Mouse (Mus musculus) CH12.LX (cell line): ENCODE measurements around the gene Tceal8. TPM values are rescaled to one million over a fixed set of nuclear protein-coding genes. Genes with fewer than 3 reads are reported as not detected.

Source experiments
- DNase-seq: peaks from one replicate; pipeline ENCODE4 v3.0.0-alpha.2; 2013; ENCODE audit errors: extremely low read depth
- H3K27ac ChIP-seq: 2 replicates; pipeline ENCODE4 v1.5.1; 2012; ENCODE audit warnings: low read depth, mild to moderate bottlenecking, control low read depth, moderate library complexity; ENCODE audit not compliant: insufficient read depth
- H3K27me3 ChIP-seq: replicated peaks from 2 replicates; pipeline ENCODE3; 2012; ENCODE audit warnings: inconsistent platforms
- H3K36me3 ChIP-seq, 2 experiments: replicated peaks in 1 of 2; 2 replicates each; pipeline versions ENCODE3 to v1.6.1; 2012; ENCODE audit warnings: inconsistent platforms in 1 of 2, low read length in 1 of 2, mild to moderate bottlenecking in 1 of 2, mixed read lengths in 1 of 2, moderate library complexity in 1 of 2; ENCODE audit not compliant: control insufficient read depth in 1 of 2, insufficient read depth in 1 of 2
- H3K4me1 ChIP-seq, 2 experiments: 2 replicates each; pipeline ENCODE4 v1.6.1; 2012; ENCODE audit warnings: inconsistent platforms in 1 of 2, moderate library complexity in 1 of 2; ENCODE audit not compliant: insufficient read depth in 2 of 2, control insufficient read depth in 1 of 2
- H3K4me2 ChIP-seq: 2 replicates; pipeline ENCODE4 v1.6.1; 2012; ENCODE audit warnings: low read depth, mild to moderate bottlenecking, control low read depth; ENCODE audit not compliant: poor library complexity, insufficient read depth, severe bottlenecking
- H3K4me3 ChIP-seq, 3 experiments: fragments of 150-350 bp in 1 of 3; sonication (generic) in 1 of 3; replicated peaks in 1 of 3; 2 replicates each; pipeline versions ENCODE3 to v1.5.1; 2011 to 2012; ENCODE audit warnings: low read depth in 2 of 3, low read length in 2 of 3, mild to moderate bottlenecking in 2 of 3, moderate library complexity in 2 of 3, control low read depth in 1 of 3, improper control_type of control experiment in 1 of 3, inconsistent platforms in 1 of 3, mixed read lengths in 1 of 3; ENCODE audit not compliant: poor library complexity in 1 of 3
- H3K79me2 ChIP-seq: replicated peaks from 2 replicates; pipeline ENCODE4 v1.6.1; 2012; ENCODE audit warnings: mild to moderate bottlenecking, moderate library complexity; ENCODE audit not compliant: control insufficient read depth, poor library complexity, insufficient read depth, severe bottlenecking; ENCODE audit errors: extremely low read depth
- H3K9ac ChIP-seq: 2 replicates; pipeline ENCODE4 v1.6.1; 2012; ENCODE audit warnings: low read depth, mild to moderate bottlenecking, control low read depth, moderate library complexity; ENCODE audit not compliant: insufficient read depth
- H3K9me3 ChIP-seq: replicated peaks from 2 replicates; pipeline ENCODE3; 2012; ENCODE audit warnings: low read length, inconsistent platforms, mixed read lengths
- CTCF ChIP-seq, 2 experiments: IDR thresholded peaks in 1 of 2; conservative IDR thresholded peaks in 1 of 2; 2 replicates each; pipeline ENCODE4 v1.5.1; 2011 to 2012; ENCODE audit warnings: low read depth in 2 of 2, low read length in 2 of 2, improper control_type of control experiment in 1 of 2, inconsistent platforms in 1 of 2, mild to moderate bottlenecking in 1 of 2, moderate library complexity in 1 of 2
- E2F4 ChIP-seq: IDR thresholded peaks from 2 replicates; pipeline ENCODE4 v1.6.1; 2011; ENCODE audit warnings: low read depth, low read length, improper control_type of control experiment; ENCODE audit not compliant: insufficient replicate concordance
- EP300 ChIP-seq: IDR thresholded peaks from 2 replicates; pipeline ENCODE4 v1.6.1; 2011; ENCODE audit warnings: low read length, improper control_type of control experiment
- ETS1 ChIP-seq: conservative IDR thresholded peaks from 2 replicates; pipeline ENCODE4 v1.6.1; 2012; ENCODE audit warnings: low read depth, mild to moderate bottlenecking, inconsistent platforms, low read length, improper control_type of control experiment, moderate library complexity
- HCFC1 ChIP-seq: IDR thresholded peaks from 2 replicates; pipeline ENCODE4 v1.6.1; 2012; ENCODE audit warnings: low read depth, mild to moderate bottlenecking, inconsistent platforms, low read length, improper control_type of control experiment
- JUN ChIP-seq: IDR thresholded peaks from 2 replicates; pipeline ENCODE4 v1.6.1; 2011; ENCODE audit warnings: low read depth, mild to moderate bottlenecking, low read length, improper control_type of control experiment, moderate library complexity; ENCODE audit not compliant: insufficient read depth
- JUND ChIP-seq: conservative IDR thresholded peaks from 2 replicates; pipeline ENCODE4 v1.6.1; 2011; ENCODE audit warnings: low read depth, low read length, improper control_type of control experiment
- KAT2A ChIP-seq: IDR thresholded peaks from 2 replicates; pipeline ENCODE4 v1.6.1; 2012; ENCODE audit warnings: low read length, improper control_type of control experiment, inconsistent platforms; ENCODE audit not compliant: insufficient replicate concordance
- MAFK ChIP-seq: IDR thresholded peaks from 2 replicates; pipeline ENCODE4 v1.6.1; 2011; ENCODE audit warnings: low read length, improper control_type of control experiment; ENCODE audit not compliant: insufficient replicate concordance
- MAX ChIP-seq: IDR thresholded peaks from 2 replicates; pipeline ENCODE4 v1.6.1; 2011; ENCODE audit warnings: low read length, improper control_type of control experiment
- MEF2A ChIP-seq: IDR thresholded peaks from 2 replicates; pipeline ENCODE4 v1.6.1; 2014; ENCODE audit warnings: low read depth, mild to moderate bottlenecking, inconsistent platforms, low read length, improper control_type of control experiment, borderline replicate concordance
- MYC ChIP-seq: IDR thresholded peaks from 2 replicates; pipeline ENCODE4 v1.6.1; 2011; ENCODE audit warnings: low read depth, mild to moderate bottlenecking, improper control_type of control experiment, low read length
- NRF1 ChIP-seq: IDR thresholded peaks from 2 replicates; pipeline ENCODE4 v1.6.1; 2014; ENCODE audit warnings: low read depth, mild to moderate bottlenecking, inconsistent platforms, low read length, improper control_type of control experiment, moderate library complexity
- POLR2A ChIP-seq: IDR thresholded peaks from 2 replicates; pipeline ENCODE4 v1.6.1; 2011; ENCODE audit warnings: low read depth, mild to moderate bottlenecking, improper control_type of control experiment, low read length
- POLR2AphosphoS2 ChIP-seq: IDR thresholded peaks from 2 replicates; pipeline ENCODE4 v1.6.1; 2011; ENCODE audit warnings: low read depth, low read length, improper control_type of control experiment
- RAD21 ChIP-seq: IDR thresholded peaks from 2 replicates; pipeline ENCODE4 v1.6.1; 2011; ENCODE audit warnings: low read depth, mild to moderate bottlenecking, low read length, improper control_type of control experiment, moderate library complexity
- RCOR1 ChIP-seq: conservative IDR thresholded peaks from 2 replicates; pipeline ENCODE4 v1.6.1; 2012; ENCODE audit warnings: low read depth, mild to moderate bottlenecking, inconsistent platforms, low read length, improper control_type of control experiment
- SMC3 ChIP-seq: IDR thresholded peaks from 2 replicates; pipeline ENCODE4 v1.6.1; 2011; ENCODE audit warnings: low read depth, low read length, improper control_type of control experiment
- TCF12 ChIP-seq: IDR thresholded peaks from 2 replicates; pipeline ENCODE4 v1.6.1; 2014; ENCODE audit warnings: low read depth, mild to moderate bottlenecking, inconsistent platforms, low read length, improper control_type of control experiment
- UBTF ChIP-seq: IDR thresholded peaks from 2 replicates; pipeline ENCODE4 v1.6.1; 2012; ENCODE audit warnings: low read depth, mild to moderate bottlenecking, inconsistent platforms, low read length, improper control_type of control experiment, moderate library complexity
- USF1 ChIP-seq: IDR thresholded peaks from 2 replicates; pipeline ENCODE4 v1.6.1; 2014; ENCODE audit warnings: low read depth, mild to moderate bottlenecking, inconsistent platforms, low read length, improper control_type of control experiment
- ZC3H11A ChIP-seq: IDR thresholded peaks from 2 replicates; pipeline ENCODE4 v1.6.1; 2012; ENCODE audit warnings: low read depth, mild to moderate bottlenecking, inconsistent platforms, low read length, improper control_type of control experiment
- ZKSCAN1 ChIP-seq: IDR thresholded peaks from 2 replicates; pipeline ENCODE4 v1.6.1; 2012; ENCODE audit warnings: low read depth, inconsistent platforms, low read length, improper control_type of control experiment, borderline replicate concordance
- ZNF384 ChIP-seq: IDR thresholded peaks from 2 replicates; pipeline ENCODE4 v1.6.1; 2012; ENCODE audit warnings: low read depth, low read length, improper control_type of control experiment, inconsistent platforms
- dilution Hi-C: fragments of 300-500 bp; cut with MboI; formaldehyde crosslinking; loops from 2 replicates; pipeline ENCODE4 v1.14.3; 2020; ENCODE audit warnings: low sequenced_read_pairs; ENCODE audit not compliant: extremely low pct_unique_long_range_greater_than_20kb, extremely low pct_ligation_motif_present
- in situ Hi-C: fragments of 300-500 bp; cut with MboI; formaldehyde crosslinking; loops from 3 replicates; pipeline ENCODE4 v1.14.3; 2019; ENCODE audit warnings: low sequenced_read_pairs, low pct_ligation_motif_present, low pct_unique_long_range_greater_than_20kb, mixed read lengths
- polyA plus RNA-seq: library from polyadenylated mRNA; unstranded; fragments of >175 nt; gene quantifications from 2 replicates; pipeline ENCODE4 v1.2.1, GENCODE M21; 2012; ENCODE audit warnings: low read depth; ENCODE audit not compliant: insufficient read length
- total RNA-seq, 2 experiments: library from RNA; depleted of rRNA; stranded (reverse); fragments of 300-350 nt in 1 of 2; fragments of >200 nt in 1 of 2; gene quantifications; 2 replicates each; pipeline ENCODE4 v1.2.3; 2012 to 2014

Tceal8 gene
- total and polyA plus RNA-seq, 3 experiments = 0.67 to 5.8 (median 1.3) TPM

- H3K79me2 ChIP-seq = no peaks in the 10 kb centered on the region
- dilution Hi-C loops = no loop called here
- in situ Hi-C loops = loop anchor here (25.0 kb wide), 1 partner anchor 131 kb away; no protein-coding TSS in a partner anchor
- DNase-seq = no peak
- H3K27ac ChIP-seq = no peak overlapping the region
- no peak overlapping the region for H3K9ac ChIP-seq
- H3K4me1 ChIP-seq = no peaks in the 10 kb centered on the region
- TF ChIP-seq MEF2A (no peak), MAFK (no peak), POLR2AphosphoS2 (no peak), NRF1 (no peak), JUN (no peak), JUND (no peak), ZKSCAN1 (no peak), E2F4 (no peak), ZNF384 (no peak), POLR2A (no peak), HCFC1 (no peak), USF1 (no peak), MAX (no peak), EP300 (no peak), ZC3H11A (no peak)
- H3K4me3 ChIP-seq = no peak overlapping the region
- H3K4me2 ChIP-seq = no peak overlapping the region
- no peaks in the 10 kb centered on the region for H3K27me3 ChIP-seq
- H3K9me3 ChIP-seq = no peaks in the 10 kb centered on the region
- no peaks in the 10 kb centered on the region for H3K36me3 ChIP-seq
Measured at GRCm38 (mm10) chrX:136180897-136181553, 8.9 kb upstream of the Tceal8 start.

- DNase-seq = no peak
- no peak for TF ChIP-seq TCF12
- TF ChIP-seq ETS1 = no peak
- TF ChIP-seq POLR2A = no peak
- TF ChIP-seq RCOR1 = no peak
- no peak for TF ChIP-seq SMC3
- no peak for TF ChIP-seq UBTF
- TF ChIP-seq MAFK = no peak
- TF ChIP-seq KAT2A = no peak
- TF ChIP-seq RAD21 = no peak
- no peak for TF ChIP-seq MYC
- no peak for TF ChIP-seq ZKSCAN1
- no peak for TF ChIP-seq JUN
- TF ChIP-seq MEF2A = no peak
- TF ChIP-seq CTCF (conservative IDR thresholded peaks at IDR 0.05 in 1 of 2, IDR thresholded peaks at IDR 0.05 in 1 of 2; ENCODE audit: low read depth in 2 of 2, low read length in 2 of 2) = no peak
- H3K9ac ChIP-seq = no peak overlapping the region
- no peaks in the 10 kb centered on the region for H3K36me3 ChIP-seq
- H3K27ac ChIP-seq = no peak overlapping the region
- no peak overlapping the region; the same call in 1 of the 2 replicates for H3K4me2 ChIP-seq
- no peaks in the 10 kb centered on the region for H3K4me1 ChIP-seq
- dilution Hi-C loops (no loop called here), in situ Hi-C loops (no loop called here)
- H3K9me3 ChIP-seq = no peaks in the 10 kb centered on the region
- no peaks in the 10 kb centered on the region for H3K27me3 ChIP-seq
- no peaks in the 10 kb centered on the region for H3K79me2 ChIP-seq
- no peak overlapping the region for H3K4me3 ChIP-seq
Measured at GRCm38 (mm10) chrX:136172786-136173185, 644 bp upstream of the Tceal8 start.
